ENCODE assay signal across 19 mouse cellular contexts in genomic region chr1:42241172-42241571, GRCm38 (mm10).
"Had no signal": no experiment of that assay in that cellular context is flagged by ENCODE, and none has a peak within 500 bp of the region (broad histone marks: within the 10 kb centered on the region; RNA-seq: fewer than 3 reads in every experiment).

No protein-coding gene starts in this region.

- H3K4me3 ChIP-seq: kidney, embryonic 15.5 days; left cerebral cortex, adult 2 months; limb, embryonic 12.5 days; limb, embryonic 15.5 days; midbrain, embryonic 13.5 days had no signal

- DNase-seq: kidney, postnatal 10 days; kidney, postnatal 36 days; layer of hippocampus, postnatal 36 days; left cerebral cortex, postnatal 4 days; liver, postnatal 0 days; lung, embryonic 14.5 days; thymus, adult 18-20 months; thymus, postnatal 14 days; thymus, postnatal 4 days had no signal

- ATAC-seq: liver, postnatal 0 days; lung, postnatal 0 days; midbrain, embryonic 13.5 days; midbrain, embryonic 16.5 days had no signal

- H3K27me3 ChIP-seq: kidney, embryonic 15.5 days; limb, embryonic 12.5 days; limb, embryonic 15.5 days; midbrain, embryonic 13.5 days had no signal

- H3K27ac ChIP-seq: kidney, embryonic 15.5 days; left cerebral cortex, adult 2 months; limb, embryonic 12.5 days; limb, embryonic 15.5 days; liver, embryonic 14.5 days; macrophage had no signal

- H3K9ac ChIP-seq: kidney, embryonic 15.5 days; limb, embryonic 12.5 days; limb, embryonic 15.5 days; liver, embryonic 14.5 days; liver, postnatal 0 days; lung, embryonic 14.5 days; midbrain, embryonic 13.5 days had no signal

- H3K4me2 ChIP-seq: kidney, embryonic 15.5 days; limb, embryonic 12.5 days; limb, embryonic 15.5 days; liver, embryonic 11.5 days; lung, embryonic 14.5 days; midbrain, embryonic 13.5 days had no signal

- H3K9me3 ChIP-seq: kidney, embryonic 15.5 days; limb, embryonic 12.5 days; limb, embryonic 15.5 days; midbrain, embryonic 13.5 days had no signal

- H3K36me3 ChIP-seq: kidney, embryonic 15.5 days; limb, embryonic 12.5 days; limb, embryonic 15.5 days; midbrain, embryonic 13.5 days had no signal
